Comparison of ENCODE assay signal across 19 mouse cellular contexts in the genomic region with DNA sequence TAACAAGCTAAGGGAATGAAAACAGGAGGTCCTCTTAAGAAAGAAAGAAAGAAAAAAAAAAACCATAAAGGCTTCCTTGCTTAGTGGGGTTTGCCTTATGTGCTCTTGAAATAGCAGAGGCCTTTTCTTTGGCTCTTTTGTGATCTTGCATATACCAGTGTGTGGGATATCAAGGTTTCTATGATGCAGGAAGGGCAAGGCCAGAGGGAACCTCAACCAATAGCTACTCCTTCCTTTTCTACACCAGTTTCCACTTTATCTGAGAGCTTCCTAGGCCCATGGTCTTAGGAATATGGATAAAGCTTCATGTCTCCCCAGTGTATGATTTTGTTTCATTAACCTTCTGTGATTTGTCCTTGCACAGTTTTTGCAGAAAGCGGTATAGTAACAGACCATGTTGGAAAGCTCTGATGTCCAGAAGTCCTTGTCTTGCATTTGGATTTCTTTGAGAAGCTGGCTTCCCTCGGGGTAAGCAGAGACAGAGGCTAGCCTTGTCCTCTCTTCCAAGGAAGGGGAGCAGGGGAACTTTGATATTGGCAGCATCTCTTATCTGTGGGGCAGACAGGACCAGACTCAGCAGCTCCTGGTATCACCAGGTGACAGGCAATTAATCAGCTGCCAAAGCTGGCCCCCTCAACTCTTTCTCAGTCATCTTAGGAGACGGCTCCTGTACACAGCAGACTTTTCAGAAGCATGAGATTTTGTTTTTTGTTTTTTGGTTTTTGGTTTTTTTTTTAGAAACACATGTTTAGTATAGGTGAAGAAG.
DNase-seq lines count a peak whose midpoint lies in the region; ATAC-seq and TF ChIP-seq lines count a peak whose summit lies in the region.
"Had no signal": no experiment of that assay in that cellular context is flagged by ENCODE, and none has a peak within 500 bp of the region (broad histone marks: within the 10 kb centered on the region; RNA-seq: fewer than 3 reads in every experiment).

No protein-coding gene starts in this region.

- no peaks in the 10 kb centered on the region for H3K9me3 ChIP-seq in neural tube, embryonic 15.5 days (replicated peaks)
- no peaks in the 10 kb centered on the region for H3K9me3 ChIP-seq in liver, embryonic 13.5 days (replicated peaks)
- H3K9me3 ChIP-seq in liver, postnatal 0 days (ENCODE audit: low read length): no peaks in the 10 kb centered on the region
- H3K9me3 ChIP-seq: embryonic facial prominence, embryonic 15.5 days; forebrain, embryonic 12.5 days; heart, embryonic 12.5 days; hindbrain, embryonic 10.5 days; hindbrain, embryonic 15.5 days had no signal

- no peak overlapping the region for H3K4me2 ChIP-seq in neural tube, embryonic 15.5 days
- peak overlapping the region; percentile 53 for H3K4me2 ChIP-seq in liver, embryonic 13.5 days
- H3K4me2 ChIP-seq in liver, postnatal 0 days (ENCODE audit: low read depth, low read length): no peak overlapping the region
- H3K4me2 ChIP-seq: embryonic facial prominence, embryonic 15.5 days; forebrain, embryonic 12.5 days; heart, embryonic 12.5 days; hindbrain, embryonic 15.5 days had no signal

- no peaks in the 10 kb centered on the region for H3K27me3 ChIP-seq in neural tube, embryonic 15.5 days (replicated peaks)
- H3K27me3 ChIP-seq in liver, embryonic 13.5 days: no peaks in the 10 kb centered on the region
- no peaks in the 10 kb centered on the region for H3K27me3 ChIP-seq in liver, postnatal 0 days (ENCODE audit: insufficient read depth, low read length)
- H3K27me3 ChIP-seq: embryonic facial prominence, embryonic 15.5 days; forebrain, embryonic 12.5 days; heart, embryonic 12.5 days; hindbrain, embryonic 15.5 days had no signal

- H3K27ac ChIP-seq in neural tube, embryonic 15.5 days (replicated peaks): no peak overlapping the region
- peak overlapping the region; percentile 83 for H3K27ac ChIP-seq in liver, embryonic 13.5 days
- no peak overlapping the region for H3K27ac ChIP-seq in liver, postnatal 0 days (ENCODE audit: low read depth)
- H3K27ac ChIP-seq: embryonic facial prominence, embryonic 15.5 days; forebrain, embryonic 12.5 days; hindbrain, embryonic 10.5 days; hindbrain, embryonic 15.5 days had no signal

- H3K4me3 ChIP-seq in neural tube, embryonic 15.5 days (replicated peaks): no peak overlapping the region
- H3K4me3 ChIP-seq in liver, embryonic 13.5 days (replicated peaks): peak overlapping the region; percentile 32; the same call in 1 of the 2 replicates
- H3K4me3 ChIP-seq in liver, postnatal 0 days (ENCODE audit: low read depth, low read length): no peak overlapping the region
- H3K4me3 ChIP-seq: embryonic facial prominence, embryonic 15.5 days; forebrain, embryonic 12.5 days; heart, embryonic 12.5 days; hindbrain, embryonic 10.5 days; hindbrain, embryonic 15.5 days had no signal

- ATAC-seq in neural tube, embryonic 15.5 days (ENCODE audit: low FRiP score): no peak
- ATAC-seq in liver, embryonic 13.5 days (ENCODE audit: low read depth): peak; percentile 99
- peak; percentile 65 for ATAC-seq in liver, postnatal 0 days
- ATAC-seq: forebrain, embryonic 16.5 days had no signal

- H3K9ac ChIP-seq in neural tube, embryonic 15.5 days (replicated peaks): no peak overlapping the region
- peak overlapping the region; percentile 54; the same call in 1 of the 2 replicates for H3K9ac ChIP-seq in liver, embryonic 13.5 days
- H3K9ac ChIP-seq in liver, postnatal 0 days (replicated peaks): no peak overlapping the region
- H3K9ac ChIP-seq: embryonic facial prominence, embryonic 15.5 days; forebrain, embryonic 12.5 days; heart, embryonic 12.5 days; hindbrain, embryonic 15.5 days had no signal

- DNase-seq in neural tube, embryonic 10.5 days (ENCODE audit: extremely low spot score, low spot score): peak; percentile 3
- DNase-seq in c-Kit-positive CD71-positive TER-119-positive erythroid progenitor cells, embryonic 14.5 days (ENCODE audit: low spot score): peak; percentile 64
- DNase-seq in liver, embryonic 13.5 days: peak; percentile 62
- DNase-seq in liver, postnatal 0 days: no peak
- DNase-seq in kidney, postnatal 10 days: no peak
- no peak for DNase-seq in embryo, embryonic 11 days
- DNase-seq in layer of hippocampus, adult 11-12 months (ENCODE audit: low spot score): no peak
- DNase-seq: adrenal gland, adult 2 months; adrenal gland, postnatal 36 days; cerebellum, adult 18-20 months; cerebellum, adult 9-11 months; gastrocnemius, postnatal 10 days had no signal

- WGBS in neural tube, embryonic 15.5 days: 59% methylated on average over 3 of the region's 3 CpGs
- 36% methylated on average over 3 of the region's 3 CpGs for WGBS in liver, embryonic 13.5 days (ENCODE audit: insufficient replicate concordance)
- WGBS in liver, postnatal 0 days (ENCODE audit: insufficient replicate concordance): 45% methylated on average over 3 of the region's 3 CpGs

- TF ChIP-seq EP300 in liver, postnatal 0 days (IDR thresholded peaks at IDR 0.05; ENCODE audit: low read depth): peak; percentile 82

- H3K36me3 ChIP-seq in neural tube, embryonic 15.5 days: no peaks in the 10 kb centered on the region
- H3K36me3 ChIP-seq in liver, embryonic 13.5 days: no peaks in the 10 kb centered on the region
- no peaks in the 10 kb centered on the region for H3K36me3 ChIP-seq in liver, postnatal 0 days (replicated peaks; ENCODE audit: insufficient read depth, low read length)
- H3K36me3 ChIP-seq: embryonic facial prominence, embryonic 15.5 days; forebrain, embryonic 12.5 days; heart, embryonic 12.5 days; hindbrain, embryonic 10.5 days; hindbrain, embryonic 15.5 days had no signal

- no peak for TF ChIP-seq CTCF in liver, postnatal 0 days (IDR thresholded peaks at IDR 0.05; ENCODE audit: low read depth)

- H3K4me1 ChIP-seq in neural tube, embryonic 15.5 days: no peaks in the 10 kb centered on the region
- H3K4me1 ChIP-seq in liver, embryonic 13.5 days (replicated peaks): peaks cover 41% of the 10 kb centered on the region
- no peaks in the 10 kb centered on the region for H3K4me1 ChIP-seq in liver, postnatal 0 days (ENCODE audit: insufficient read depth)
- H3K4me1 ChIP-seq: embryonic facial prominence, embryonic 15.5 days; forebrain, embryonic 12.5 days; heart, embryonic 12.5 days; hindbrain, embryonic 10.5 days; hindbrain, embryonic 15.5 days had no signal

Comparison
In these comparisons a context has a peak if more than half of its experiments do, and no peak if none do; other contexts are left out.
1. DNase-seq: peak in neural tube, embryonic 10.5 days (single experiment), c-Kit-positive CD71-positive TER-119-positive erythroid progenitor cells, embryonic 14.5 days (single experiment) and liver, embryonic 13.5 days (single experiment); none in liver, postnatal 0 days (single experiment), kidney, postnatal 10 days (single experiment), embryo, embryonic 11 days (single experiment) and layer of hippocampus, adult 11-12 months (single experiment).